Mouse (Mus musculus) adrenal gland, adult 18-20 months (tissue): Measurements from ENCODE around the gene 4931423N10Rik. TPM values are rescaled to one million over a fixed set of nuclear protein-coding genes. Genes with fewer than 3 reads are reported as not detected.
"Not testable (repeated sequence)": the region's sequence is repeated elsewhere in the genome, so short reads cannot be mapped to it uniquely, and the experiment has no call there.

ENCODE experiments used
- DNase-seq, 2 experiments: peaks; one replicate each; pipeline ENCODE4 v3.0.0; 2021 to 2022; ENCODE audit warnings: low spot score in 2 of 2
- long read RNA-seq, 2 experiments: library from polyadenylated mRNA; stranded (forward); transcript quantifications; one replicate each; pipeline ENCODE4 v2.0.0; 2021
- total RNA-seq, 2 experiments: library from RNA; stranded (reverse); gene quantifications; 1 replicate in 1 of 2; 2 replicates in 1 of 2; pipeline ENCODE4 v1.2.3; 2021

The 4931423N10Rik gene
- total RNA-seq, result not detected
- long read RNA-seq, experiment 1, result 0 reads
- long read RNA-seq, experiment 2, result 0 reads

DNA sequence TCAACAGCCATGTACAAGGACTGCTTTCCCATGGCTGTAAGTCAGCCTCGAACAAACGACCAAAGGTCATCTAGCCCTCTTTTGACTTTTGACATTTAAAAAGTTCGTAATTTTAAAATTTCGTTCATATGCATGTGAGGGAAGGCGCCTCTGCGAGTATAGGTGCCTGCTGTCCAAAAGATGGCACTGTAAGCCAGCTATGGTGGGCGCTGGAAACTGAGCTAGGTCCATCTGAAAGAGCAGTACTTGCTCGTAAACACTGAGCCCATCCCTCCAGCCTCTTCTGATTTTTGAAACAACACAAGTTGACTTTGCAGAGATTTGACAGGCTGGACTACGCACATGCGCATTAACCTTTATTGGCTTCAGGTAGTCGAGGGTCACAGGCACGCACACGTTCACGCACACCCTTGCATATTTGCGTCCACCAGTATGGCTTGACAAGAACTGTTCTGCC, at the start of gene 4931423N10Rik:
Gene 4931423N10Rik, plus strand, starts transcription at position 407 of the 457 bp plus-strand sequence.
- no peak for DNase-seq

DNA sequence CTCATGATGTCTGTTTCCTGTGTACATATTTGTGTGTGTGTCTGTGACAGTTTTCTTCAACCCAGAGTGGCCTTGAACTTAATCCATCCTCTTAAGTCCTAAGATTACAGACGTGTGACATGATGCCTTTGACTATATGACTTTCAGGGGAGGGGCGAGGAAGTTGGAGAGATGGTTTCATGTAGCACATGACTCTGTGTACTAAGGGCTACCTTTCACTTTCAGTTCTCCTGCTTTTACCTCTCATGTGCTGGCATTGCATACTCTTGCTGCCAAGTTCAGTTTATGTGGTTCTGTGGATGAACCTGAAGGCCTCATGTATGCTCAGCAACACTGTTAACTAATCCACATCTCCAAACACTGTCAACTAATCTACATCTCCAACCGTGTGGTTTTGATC, 35.0 kb upstream of the 4931423N10Rik start:
- no peak for DNase-seq

DNA sequence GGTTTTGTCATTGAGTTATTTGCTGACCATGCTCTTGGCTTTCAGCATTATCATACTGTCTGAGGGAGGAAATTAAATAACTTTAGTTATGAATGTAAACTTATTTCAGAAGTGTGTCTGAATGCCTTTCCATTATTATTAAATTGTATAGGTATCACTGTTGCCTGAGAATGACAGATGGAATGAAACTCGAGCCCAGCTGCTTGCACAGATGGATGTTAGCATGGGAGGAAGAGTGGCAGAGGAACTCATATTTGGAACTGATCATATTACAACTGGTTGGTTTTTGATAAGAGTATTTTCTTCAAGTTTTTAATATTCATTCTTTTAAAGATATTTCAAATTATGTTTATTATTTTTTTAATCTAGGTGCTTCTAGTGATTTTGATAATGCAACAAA, 12.9 kb upstream of the 4931423N10Rik start:
- DNase-seq, result no peak

DNA sequence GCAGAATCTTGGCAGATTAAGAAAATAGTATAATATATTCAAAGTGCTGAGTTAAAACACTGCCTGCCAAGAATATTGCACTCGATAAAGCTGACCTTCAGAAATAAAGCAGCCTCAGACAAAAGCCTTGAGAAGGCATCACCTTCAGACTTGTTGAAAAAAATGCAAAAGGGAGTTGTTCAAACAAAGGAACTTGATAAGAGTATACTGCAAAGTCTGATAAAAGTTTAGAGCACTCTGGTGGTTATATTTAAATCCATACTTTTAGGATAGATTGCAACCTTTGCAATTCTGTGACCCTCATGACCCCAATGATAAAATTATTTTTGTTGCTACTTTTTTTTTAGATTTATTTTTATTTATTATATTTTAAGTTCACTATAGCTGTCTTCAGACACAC, 6.2 kb upstream of the 4931423N10Rik start:
- no peak for DNase-seq

DNA sequence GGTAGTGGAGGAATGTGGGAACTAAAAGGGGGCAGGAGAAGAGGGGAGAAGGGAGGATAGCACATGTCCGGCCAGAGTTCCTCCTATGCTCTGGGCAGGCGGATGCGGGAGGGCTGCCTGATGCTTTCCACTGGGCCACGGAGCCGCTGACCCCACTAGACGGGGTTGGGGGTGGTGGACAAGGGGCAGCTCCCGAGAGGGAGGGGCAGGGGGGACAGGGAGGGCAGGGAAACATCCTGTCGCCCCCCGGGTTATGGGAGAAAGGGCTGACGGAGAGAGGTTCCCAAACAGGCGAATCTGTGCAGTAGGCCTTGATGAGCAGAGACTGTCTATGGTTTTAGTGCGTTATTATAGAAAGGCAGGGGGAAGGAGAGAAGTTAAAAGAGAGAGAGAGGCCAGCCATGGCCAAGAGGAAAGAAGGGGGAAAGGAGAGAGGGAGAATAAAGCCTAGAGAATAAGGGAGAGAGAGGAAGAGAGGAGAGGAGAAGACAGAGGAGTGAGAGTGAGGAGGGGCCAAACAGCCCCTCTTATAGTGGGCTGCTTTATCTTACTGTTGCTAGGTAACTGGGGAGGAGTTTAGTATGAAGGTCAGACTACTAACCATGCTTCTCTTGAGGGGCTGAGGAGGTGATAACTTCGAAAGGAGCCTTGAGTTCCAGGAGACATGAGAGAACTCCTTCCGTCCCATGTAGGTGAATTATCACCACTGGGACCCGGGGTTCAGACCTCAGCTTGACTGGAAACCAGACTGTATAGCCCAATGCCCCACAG, 4.2 kb upstream of the 4931423N10Rik start:
- DNase-seq, result no peak

DNA sequence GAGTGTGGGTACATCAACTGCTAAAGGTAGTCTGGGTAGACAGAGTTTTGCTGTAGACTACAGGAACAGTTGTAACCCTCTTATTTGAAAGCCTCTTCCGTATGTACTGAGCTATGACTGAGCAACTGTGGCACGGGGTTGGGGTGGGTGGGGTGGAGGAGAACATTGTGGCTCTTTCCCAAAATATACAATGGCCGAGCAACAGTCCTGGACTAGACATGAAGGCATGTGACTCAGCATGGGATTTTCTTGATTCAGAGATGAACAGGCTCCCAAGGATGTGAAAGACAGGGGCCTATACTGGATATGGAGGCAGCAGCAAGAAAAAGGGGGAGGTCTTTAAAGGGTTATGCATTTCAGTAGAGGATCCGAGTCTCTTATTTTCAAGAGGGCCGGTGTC, 6.4 kb downstream of the 4931423N10Rik start:
- no peak for DNase-seq

DNA sequence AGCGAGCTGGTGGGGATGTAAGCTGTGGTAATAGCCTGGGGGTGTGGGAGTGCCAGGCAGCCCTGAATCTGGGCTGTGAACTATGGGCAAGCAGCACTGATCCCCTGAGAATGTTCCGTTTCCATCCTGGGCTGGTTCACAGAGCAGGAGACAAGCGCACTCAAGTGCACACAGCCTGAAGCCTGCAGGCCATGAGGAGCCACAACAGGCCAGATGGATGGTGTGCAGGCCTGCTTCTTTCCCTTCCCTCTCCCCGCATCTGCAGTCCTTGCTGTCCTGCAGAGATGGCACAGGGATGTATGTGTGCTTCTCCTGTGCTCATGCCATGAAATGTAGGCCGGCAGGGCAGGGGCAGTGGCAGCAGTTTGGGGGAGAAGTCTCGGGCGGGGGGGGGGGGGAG, 17.9 kb downstream of the 4931423N10Rik start:
- DNase-seq, result no peak

DNA sequence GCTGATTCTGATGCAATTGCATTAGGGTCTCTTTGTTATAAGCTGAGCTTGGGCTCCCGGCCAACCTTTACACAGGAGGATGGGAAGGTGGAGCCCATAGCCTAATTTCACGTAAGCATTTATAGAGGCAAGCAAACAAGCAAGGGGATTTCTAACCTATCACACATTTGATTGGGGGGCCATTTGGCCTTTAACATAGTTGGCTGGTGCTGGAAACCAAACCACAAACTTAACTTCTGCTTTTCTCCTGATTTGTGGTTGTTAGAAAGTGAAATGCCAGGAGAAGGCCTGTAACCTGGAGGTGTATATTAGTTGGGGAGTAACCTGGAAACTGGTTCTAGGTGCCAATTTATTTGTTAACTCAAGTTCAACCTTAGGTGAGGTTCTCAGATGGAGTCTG, 21.2 kb downstream of the 4931423N10Rik start:
- no peak for DNase-seq

DNA sequence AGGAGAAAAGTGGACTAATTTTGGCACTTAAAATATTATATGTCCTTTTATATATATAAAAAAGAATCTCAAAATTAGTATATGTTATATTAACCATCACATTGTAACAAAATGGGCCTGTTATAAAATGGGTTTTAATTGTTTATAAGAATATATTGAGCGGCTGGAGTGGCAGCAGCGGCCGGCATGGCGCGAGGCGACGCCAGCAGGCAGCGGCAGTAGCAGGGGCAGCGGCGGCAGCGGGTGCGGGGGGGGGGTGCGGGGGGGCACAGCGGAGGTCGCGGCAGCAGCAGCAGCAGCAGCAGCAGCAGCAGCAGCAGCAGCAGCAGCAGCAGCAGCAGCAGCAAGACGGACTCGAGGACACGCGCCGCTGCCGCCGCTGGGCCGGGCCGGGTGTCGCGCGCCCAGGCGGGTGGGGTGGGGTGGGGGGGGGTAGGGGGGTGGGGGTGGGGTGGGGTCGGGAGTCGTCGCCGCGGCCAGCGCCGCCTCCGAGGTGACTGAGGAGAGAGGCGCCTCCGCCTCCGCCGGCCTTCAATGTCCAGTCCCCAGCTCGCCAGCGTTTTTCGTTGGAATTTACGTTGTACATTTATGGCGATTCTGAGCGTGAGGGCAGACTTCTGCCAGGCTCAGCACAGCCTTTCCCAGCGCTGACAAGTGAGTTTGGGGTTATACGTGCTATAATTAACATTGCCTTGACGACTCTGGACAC, 26.9 kb downstream of the 4931423N10Rik start:
- peak in 1 of 2 experiments; percentile 14 for DNase-seq

DNA sequence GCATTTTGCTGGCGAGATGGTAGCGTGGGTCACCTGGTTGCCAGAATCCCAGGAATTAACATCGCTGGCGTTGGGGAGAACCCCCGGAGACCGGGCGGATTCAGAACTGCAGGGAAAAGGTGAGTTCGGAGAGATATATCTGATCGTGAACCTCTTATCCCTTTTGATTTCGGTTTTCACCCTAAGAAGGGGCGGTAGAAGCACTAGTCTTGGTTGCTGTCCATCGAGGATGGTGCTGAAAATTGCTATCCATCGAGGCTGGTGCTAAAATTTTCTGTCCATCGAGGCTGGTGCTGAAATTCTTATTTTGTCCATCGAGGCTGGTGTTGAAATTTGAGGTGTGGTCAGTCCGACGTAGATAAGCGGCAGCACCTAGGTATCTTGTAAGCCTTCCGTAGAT, 83.7 kb downstream of the 4931423N10Rik start:
- not testable (repeated sequence) for DNase-seq

DNA sequence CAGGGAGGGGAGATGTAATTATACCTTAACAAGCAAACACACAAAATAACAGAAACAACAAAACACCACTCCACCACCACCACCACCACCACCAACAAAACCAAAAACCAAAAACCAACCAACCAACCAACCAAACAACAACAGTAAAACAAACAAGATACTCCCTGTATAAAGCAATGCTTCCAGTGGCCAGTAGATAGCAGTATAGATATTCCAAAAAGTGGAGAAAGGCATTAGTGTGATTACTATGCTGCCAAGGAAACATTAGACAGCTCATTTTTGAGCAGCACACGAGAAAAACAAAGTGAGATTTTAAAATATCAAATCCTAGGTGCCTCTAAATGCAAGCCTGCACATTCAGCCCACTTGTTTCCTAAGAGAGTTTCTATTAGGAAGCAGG, 107.6 kb downstream of the 4931423N10Rik start:
- DNase-seq, result no peak

Other genes with a start within 250 kb of the 4931423N10Rik start
- 10 to 100 TPM; 61.3 to 65.6 TPM for gene Abi1, start 167.2 kb upstream of the 4931423N10Rik start, total RNA-seq
- gene Acbd5, start 139.3 kb upstream of the 4931423N10Rik start, total RNA-seq, result 100 to 1,000 TPM in 1 of 2 experiments, 10 to 100 TPM in 1; 64.3 to 101 TPM
- under 1 TPM; 0.22 to 0.53 TPM for gene Mastl, start 51.5 kb upstream of the 4931423N10Rik start, total RNA-seq
- 10 to 100 TPM; 96.0 to 99.9 TPM for gene Yme1l1, start 51.1 kb upstream of the 4931423N10Rik start, total RNA-seq
- not detected for gene Nxph2, start 113.8 kb downstream of the 4931423N10Rik start, total RNA-seq